Mouse (Mus musculus): ENCODE measurements at regions not wholly inside any gene's neighbourhood (a gene's known extent, or its start where the extent isn't known, plus 50 kb on each side); places are given as distances from the start of the nearest gene placed in this dataset.

DNA sequence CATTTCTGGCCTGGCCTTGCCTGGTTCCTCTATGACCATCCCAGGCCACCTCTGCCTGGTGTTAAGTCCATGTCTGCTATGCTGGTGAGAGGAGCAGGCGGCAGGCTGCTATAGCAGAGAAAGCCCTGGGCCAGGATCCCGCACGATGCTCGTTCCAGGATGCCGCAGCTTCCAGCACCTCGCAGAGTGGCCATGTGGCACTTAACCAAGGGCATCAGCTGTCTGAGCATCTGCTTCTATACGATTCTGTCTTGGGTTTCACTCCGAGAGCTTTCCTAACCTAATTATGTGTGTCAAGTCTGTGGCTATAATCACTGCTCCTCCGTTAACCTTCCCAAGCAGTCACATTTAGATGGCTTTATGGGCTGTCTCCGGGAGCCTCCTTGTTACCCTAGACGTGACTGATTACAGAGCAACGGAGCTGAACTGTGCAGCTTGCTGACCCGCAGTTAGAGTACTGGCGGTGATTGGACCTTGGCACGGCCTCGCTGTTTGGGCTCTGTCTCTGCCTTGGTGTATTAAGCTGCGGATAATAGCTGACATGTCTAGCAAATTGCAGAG is 64.4 kb downstream of the Ackr3 start:
- H3K9ac ChIP-seq (replicated peaks), result no peak overlapping the region
- no peak overlapping the region for H3K27ac ChIP-seq (replicated peaks)
- no peaks in the 10 kb centered on the region for H3K36me3 ChIP-seq
- H3K9me3 ChIP-seq, result no peaks in the 10 kb centered on the region
- peak; percentile 61 for ATAC-seq (replicated peaks)
- no peak overlapping the region for H3K4me2 ChIP-seq (replicated peaks)
- peaks cover 11% of the 10 kb centered on the region for H3K4me1 ChIP-seq
- H3K4me3 ChIP-seq, result no peak overlapping the region
- no peaks in the 10 kb centered on the region for H3K27me3 ChIP-seq
- 48% methylated on average over 17 of the region's 17 CpGs for WGBS

DNA sequence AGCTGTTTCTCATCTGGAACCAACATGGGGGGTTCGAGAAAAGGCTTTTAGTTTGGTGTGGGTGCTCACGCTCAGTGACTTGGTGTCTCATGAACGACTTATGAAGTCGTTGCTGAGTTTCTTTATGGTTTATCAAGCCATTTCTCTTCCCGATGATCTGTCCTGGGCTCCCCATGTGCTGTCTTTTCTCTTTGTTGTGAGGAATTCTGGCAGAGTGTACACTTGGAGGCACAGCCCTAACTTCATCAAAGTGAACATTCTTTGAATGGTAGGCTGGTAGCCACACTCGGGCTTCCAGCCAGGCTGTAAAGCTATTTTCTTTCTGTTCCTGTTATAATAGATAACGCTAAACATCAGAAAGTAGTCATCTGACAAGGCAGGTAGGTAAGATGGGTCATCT is 65.2 kb downstream of the Ackr3 start:
- no peak overlapping the region for H3K27ac ChIP-seq (replicated peaks)

DNA sequence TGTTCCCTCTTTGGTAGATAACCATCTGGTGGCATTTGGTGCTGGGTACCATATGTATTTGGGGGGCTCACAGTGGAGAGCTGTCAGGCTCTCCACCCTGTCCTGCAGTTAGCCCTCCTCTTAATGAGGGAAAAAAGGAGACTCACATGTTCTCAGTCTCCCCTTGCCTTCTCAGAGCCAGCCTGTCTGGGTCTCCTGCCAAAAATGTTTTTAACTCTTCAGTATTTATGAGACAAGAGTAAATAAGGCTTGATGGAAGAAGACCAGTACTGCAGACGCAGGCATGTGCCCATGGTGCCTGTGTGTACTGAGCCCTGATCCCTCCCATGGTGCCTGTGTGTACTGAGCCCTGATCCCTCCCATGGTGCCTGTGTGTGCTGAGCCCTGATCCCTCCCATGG is 66.1 kb downstream of the Ackr3 start:
- no peaks in the 10 kb centered on the region for H3K36me3 ChIP-seq
- H3K9me3 ChIP-seq, result no peaks in the 10 kb centered on the region
- no peak overlapping the region for H3K9ac ChIP-seq (replicated peaks)
- H3K27me3 ChIP-seq, result no peaks in the 10 kb centered on the region
- no peak overlapping the region for H3K27ac ChIP-seq (replicated peaks)
- ATAC-seq (replicated peaks), result no peak
- 48% methylated on average over 1 of the region's 1 CpGs for WGBS
- peaks cover 11% of the 10 kb centered on the region for H3K4me1 ChIP-seq
- no peak overlapping the region for H3K4me3 ChIP-seq
- H3K4me2 ChIP-seq (replicated peaks), result no peak overlapping the region

More for the DNA sequence above, 65.2 kb downstream of the Ackr3 start:
- Histone ChIP-seq H3K4me1 (peaks cover 11% of the 10 kb centered on the region), H3K9ac (replicated peaks) (no peak overlapping the region), H3K27me3 (no peaks in the 10 kb centered on the region), H3K9me3 (no peaks in the 10 kb centered on the region), H3K4me2 (replicated peaks) (no peak overlapping the region), H3K36me3 (no peaks in the 10 kb centered on the region), H3K4me3 (no peak overlapping the region)
- WGBS, result 83% methylated on average over 7 of the region's 7 CpGs
- no peak for ATAC-seq (replicated peaks)

DNA sequence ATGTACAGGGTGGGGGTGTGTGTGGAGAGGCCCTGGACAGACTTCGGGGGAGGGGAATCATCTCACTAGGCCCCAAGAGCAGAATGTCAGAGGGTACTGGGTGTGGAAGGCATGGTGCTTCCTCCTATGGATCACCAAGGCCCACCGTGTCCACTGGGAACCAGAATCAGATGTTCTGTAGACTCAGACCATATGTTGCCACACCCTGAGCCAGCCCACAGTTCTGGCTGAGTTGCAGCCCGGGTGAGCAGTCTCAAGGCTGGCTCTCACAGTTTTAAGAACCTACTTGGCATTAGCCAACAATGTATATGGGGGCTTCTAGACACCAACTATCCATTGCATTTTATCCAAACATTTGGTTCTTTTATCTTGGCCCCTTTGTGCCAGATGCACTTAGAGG is 67.5 kb downstream of the Ackr3 start:
- Histone ChIP-seq H3K27me3 (no peaks in the 10 kb centered on the region), H3K4me2 (replicated peaks) (no peak overlapping the region), H3K27ac (replicated peaks) (no peak overlapping the region), H3K4me3 (no peak overlapping the region), H3K9ac (replicated peaks) (no peak overlapping the region), H3K36me3 (no peaks in the 10 kb centered on the region), H3K4me1 (peaks cover 11% of the 10 kb centered on the region), H3K9me3 (no peaks in the 10 kb centered on the region)
- 88% methylated on average over 3 of the region's 3 CpGs for WGBS
- ATAC-seq (replicated peaks), result no peak

DNA sequence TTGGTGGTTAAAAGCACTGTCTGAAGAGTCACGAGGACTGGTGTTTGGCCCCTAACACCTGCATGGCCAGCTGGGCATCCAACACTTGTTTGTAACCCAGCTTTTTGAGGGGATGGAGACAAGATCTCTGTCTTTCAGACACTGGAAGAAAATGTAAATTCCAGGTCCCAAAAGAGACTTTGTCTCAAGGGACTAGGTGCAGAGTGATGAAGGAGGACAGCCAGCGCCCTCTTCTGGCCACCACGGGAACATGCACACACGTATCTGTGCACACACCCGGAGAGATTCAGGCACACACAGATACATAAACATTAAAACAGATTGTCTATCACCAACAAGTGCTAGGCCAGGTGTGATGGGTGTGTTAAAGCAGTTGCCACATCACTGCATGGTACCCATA is 68.6 kb downstream of the Ackr3 start:
- Histone ChIP-seq H3K9me3 (no peaks in the 10 kb centered on the region), H3K27me3 (no peaks in the 10 kb centered on the region), H3K36me3 (no peaks in the 10 kb centered on the region), H3K4me1 (peaks cover 11% of the 10 kb centered on the region), H3K27ac (replicated peaks) (no peak overlapping the region), H3K4me2 (replicated peaks) (no peak overlapping the region), H3K4me3 (no peak overlapping the region), H3K9ac (replicated peaks) (no peak overlapping the region)
- WGBS, result 94% methylated on average over 5 of the region's 5 CpGs
- no peak for ATAC-seq (replicated peaks)

DNA sequence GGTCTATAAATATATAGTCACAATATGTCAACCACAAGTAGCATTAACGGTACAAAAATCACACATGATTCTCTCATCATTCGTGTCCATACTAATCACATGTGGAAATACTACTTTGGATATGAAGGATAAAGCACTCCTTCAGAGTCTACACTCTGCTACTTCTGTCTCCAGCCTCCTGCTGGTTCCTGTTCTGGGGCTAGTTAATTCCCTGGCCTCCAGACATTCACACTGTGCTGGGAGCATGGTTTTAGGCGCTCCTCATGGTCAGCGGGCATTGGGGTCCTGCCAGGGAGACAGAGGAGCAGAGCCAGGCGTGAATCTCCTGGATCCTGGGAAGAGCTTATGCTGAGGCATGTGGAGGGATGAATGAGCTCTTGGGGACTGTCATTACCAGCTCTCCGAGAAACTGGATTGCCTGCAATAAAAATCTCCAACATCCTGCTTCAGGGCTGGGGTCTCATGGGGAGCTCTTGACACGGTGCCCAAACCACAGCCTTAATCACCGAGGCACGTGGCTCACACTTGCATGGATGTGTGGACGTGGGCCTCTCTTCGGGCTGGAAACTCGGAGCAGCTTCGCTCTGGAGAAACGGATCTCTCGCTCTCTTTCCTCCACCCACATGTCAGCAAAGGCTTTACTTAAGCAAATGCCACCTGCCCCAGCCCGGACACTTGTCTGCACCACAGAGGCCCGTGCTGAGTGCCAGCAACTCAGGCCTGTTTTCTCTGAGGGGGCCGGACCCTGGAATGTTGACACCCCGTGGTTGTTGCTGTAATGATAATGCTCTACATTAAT is 69.2 kb downstream of the Ackr3 start:
- H3K4me3 ChIP-seq, result no peak overlapping the region
- no peaks in the 10 kb centered on the region for H3K9me3 ChIP-seq
- H3K27me3 ChIP-seq, result no peaks in the 10 kb centered on the region
- no peaks in the 10 kb centered on the region for H3K36me3 ChIP-seq
- ATAC-seq (replicated peaks), result no peak
- 77% methylated on average over 19 of the region's 19 CpGs for WGBS
- H3K27ac ChIP-seq (replicated peaks), result no peak overlapping the region
- H3K9ac ChIP-seq (replicated peaks), result no peak overlapping the region
- no peak overlapping the region for H3K4me2 ChIP-seq (replicated peaks)
- H3K4me1 ChIP-seq, result peaks cover 8% of the 10 kb centered on the region

DNA sequence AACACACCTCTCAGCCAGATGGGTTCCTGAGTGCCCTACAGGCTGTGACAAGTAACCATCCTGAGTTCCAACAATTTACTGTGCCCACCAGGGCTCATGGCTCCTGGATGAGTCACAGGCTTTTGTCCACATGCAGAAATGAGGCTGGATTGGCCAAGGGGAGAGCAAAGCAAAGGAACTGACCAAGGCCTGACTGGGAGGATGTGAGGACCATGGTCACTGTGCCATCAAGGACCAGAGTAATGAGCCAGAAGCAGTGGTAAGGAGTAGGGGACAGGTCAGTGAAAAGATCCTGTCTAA is 69.8 kb downstream of the Ackr3 start:
- H3K27me3 ChIP-seq, result no peaks in the 10 kb centered on the region
- no peaks in the 10 kb centered on the region for H3K9me3 ChIP-seq
- no peak overlapping the region for H3K27ac ChIP-seq (replicated peaks)
- H3K36me3 ChIP-seq, result no peaks in the 10 kb centered on the region
- no peak for ATAC-seq (replicated peaks)
- H3K4me2 ChIP-seq (replicated peaks), result no peak overlapping the region
- H3K4me3 ChIP-seq, result no peak overlapping the region
- H3K9ac ChIP-seq (replicated peaks), result no peak overlapping the region
- peaks cover 2% of the 10 kb centered on the region; the same call in 1 of the 2 replicates for H3K4me1 ChIP-seq

DNA sequence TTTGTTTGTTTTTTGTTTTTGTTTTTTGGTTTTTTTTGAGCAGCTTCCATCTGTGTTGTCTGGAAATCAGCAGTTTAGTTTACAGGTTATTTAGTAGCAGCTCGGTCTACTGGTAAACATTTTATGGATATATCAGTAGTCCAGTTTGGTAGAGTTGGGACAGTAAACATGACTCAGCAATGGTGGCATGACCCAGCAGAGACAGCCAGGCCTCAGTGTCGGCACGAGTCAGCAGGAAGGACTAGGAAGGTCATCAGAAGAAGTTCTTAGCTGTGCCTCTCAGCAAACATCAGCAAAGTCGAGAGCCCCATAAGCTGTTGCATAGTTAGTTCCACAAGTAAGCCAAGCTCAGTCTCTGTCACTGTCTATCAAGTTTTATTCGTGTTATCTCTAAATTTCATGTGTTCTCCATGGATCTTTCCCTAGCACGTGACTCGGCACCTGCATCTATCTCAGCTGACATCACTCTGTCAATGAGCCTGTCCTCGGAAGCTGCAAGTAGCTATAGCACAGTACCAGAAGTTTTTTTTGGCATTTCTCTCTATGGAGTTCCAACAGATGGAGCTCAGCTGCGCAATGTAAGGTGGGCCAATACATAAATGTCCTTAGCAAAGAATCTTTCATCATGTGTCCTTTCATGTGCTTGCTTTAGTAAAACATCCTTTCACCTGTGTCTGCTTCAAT is 71.3 kb downstream of the Ackr3 start:
- Histone ChIP-seq H3K9ac (replicated peaks) (no peak overlapping the region), H3K4me3 (no peak overlapping the region), H3K4me2 (replicated peaks) (no peak overlapping the region), H3K27ac (replicated peaks) (no peak overlapping the region), H3K4me1 (peaks cover 14% of the 10 kb centered on the region), H3K27me3 (no peaks in the 10 kb centered on the region), H3K36me3 (no peaks in the 10 kb centered on the region), H3K9me3 (no peaks in the 10 kb centered on the region)
- WGBS, result 87% methylated on average over 9 of the region's 9 CpGs
- ATAC-seq (replicated peaks), result no peak

DNA sequence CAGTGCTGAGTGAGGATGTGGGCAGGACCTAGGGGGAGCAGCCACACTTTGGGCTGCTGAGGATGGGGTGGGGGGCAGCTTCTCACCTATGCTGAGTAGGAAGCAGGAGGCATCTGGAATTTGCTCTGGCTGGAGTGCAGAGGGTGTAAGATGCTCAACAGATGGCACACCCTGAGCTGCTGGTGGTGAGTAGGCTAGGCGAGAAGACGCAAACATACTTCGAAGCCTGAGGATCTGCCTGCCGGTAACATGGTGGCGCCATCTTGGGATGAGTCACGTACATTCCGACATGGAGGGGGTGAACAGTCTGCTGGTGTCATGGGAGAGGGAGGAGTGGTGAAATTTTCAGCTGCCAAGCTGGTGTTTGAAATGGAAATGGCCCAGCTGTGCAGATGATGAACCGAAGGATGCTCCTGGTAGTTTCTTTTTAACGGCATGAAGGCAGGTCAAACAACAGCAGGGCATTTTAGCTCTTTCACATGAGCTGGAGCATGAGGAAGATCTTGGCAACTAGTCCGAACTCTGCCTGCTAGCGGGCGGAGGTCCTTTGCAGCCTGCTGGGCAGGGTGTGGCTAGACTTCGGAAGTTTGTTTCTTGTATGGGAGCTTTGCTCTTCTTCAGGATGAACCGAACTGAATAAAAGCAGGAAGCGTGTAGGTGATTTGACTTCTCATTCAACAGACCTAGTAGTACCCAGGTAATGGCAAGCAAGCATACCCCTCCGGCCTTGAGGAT is 72.2 kb downstream of the Ackr3 start:
- Histone ChIP-seq H3K4me2 (replicated peaks) (no peak overlapping the region), H3K36me3 (no peaks in the 10 kb centered on the region), H3K27ac (replicated peaks) (no peak overlapping the region), H3K9ac (replicated peaks) (no peak overlapping the region), H3K4me3 (no peak overlapping the region), H3K27me3 (no peaks in the 10 kb centered on the region), H3K9me3 (no peaks in the 10 kb centered on the region), H3K4me1 (peaks cover 16% of the 10 kb centered on the region)
- ATAC-seq (replicated peaks), result no peak
- WGBS, result 78% methylated on average over 16 of the region's 16 CpGs

DNA sequence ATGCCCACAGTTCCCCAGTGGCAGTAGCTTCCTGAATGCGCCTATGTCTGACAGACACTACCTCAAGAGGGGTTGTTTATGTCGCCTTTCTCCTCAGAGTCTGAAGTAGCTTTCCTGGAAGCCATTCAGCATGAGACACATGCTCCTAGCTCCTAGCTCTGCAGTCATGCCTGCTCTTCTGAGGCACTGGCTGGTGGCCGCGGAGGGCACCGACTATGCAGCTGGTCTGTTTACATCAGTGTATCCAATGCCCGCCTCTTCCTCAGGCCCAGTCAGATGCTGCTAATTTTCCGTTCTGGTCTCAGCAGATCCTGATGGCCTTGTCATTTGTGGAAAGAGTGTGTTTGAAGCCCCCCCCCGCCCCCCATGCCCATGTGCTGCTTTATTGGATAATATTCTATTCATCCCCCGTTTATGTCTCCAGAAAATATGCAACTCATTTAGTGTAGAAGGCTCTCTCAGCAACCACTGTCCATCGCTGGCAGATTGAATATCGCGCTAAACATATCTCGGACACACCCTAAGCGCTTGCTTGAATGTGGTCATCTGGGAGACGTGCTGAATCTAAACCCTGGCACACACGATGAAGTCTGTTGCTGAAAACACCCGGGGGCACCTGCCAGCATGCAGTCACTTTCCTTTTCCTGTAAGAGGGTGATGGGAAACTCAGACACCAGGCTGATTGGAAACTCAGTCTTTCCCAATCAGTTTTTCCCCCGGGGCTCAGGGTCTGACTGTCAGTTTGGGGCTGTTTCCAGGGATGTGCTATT is 73.9 kb downstream of the Ackr3 start:
- H3K4me3 ChIP-seq, result no peak overlapping the region
- 77% methylated on average over 18 of the region's 18 CpGs for WGBS
- no peak overlapping the region for H3K27ac ChIP-seq (replicated peaks)
- no peaks in the 10 kb centered on the region for H3K9me3 ChIP-seq
- no peaks in the 10 kb centered on the region for H3K36me3 ChIP-seq
- ATAC-seq (replicated peaks), result no peak
- H3K4me2 ChIP-seq (replicated peaks), result no peak overlapping the region
- no peaks in the 10 kb centered on the region for H3K27me3 ChIP-seq
- peaks cover 16% of the 10 kb centered on the region for H3K4me1 ChIP-seq
- H3K9ac ChIP-seq (replicated peaks), result no peak overlapping the region

DNA sequence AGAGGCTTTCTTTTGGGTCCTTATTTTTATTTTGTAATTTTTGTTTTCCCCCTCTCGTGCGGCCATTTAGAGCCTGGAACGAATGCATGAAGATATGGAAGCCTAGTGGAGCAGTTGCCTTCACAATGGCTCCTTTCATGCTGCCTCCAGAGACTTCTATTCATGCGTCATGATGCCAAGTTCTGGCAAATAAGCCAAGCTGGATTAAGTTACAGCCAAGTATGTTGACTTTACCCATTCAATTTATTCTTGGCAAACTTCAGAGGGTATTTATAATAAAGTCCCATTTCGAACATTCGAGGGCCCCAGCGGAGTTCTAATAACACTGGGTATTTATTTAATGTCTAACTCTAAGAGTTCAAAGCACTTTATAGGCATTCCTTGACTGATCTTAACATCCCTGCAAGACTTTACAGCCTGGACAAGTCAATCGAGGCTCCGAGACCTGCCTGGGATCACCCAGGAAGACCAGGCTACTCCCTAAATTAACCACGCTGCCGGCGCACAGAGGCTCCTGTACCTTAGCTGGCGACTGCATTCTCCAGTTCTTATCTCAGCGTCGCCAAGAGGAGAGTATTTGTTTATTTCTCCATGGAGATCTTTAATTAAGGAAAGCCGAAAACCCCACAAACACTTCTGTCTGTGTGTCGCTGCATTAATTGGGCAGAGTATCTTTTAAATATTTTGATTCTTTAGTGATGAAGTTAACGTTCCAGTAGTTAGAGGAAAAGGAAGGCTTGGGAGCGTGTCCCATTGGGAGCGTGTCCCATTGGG is 75.5 kb downstream of the Ackr3 start:
- Histone ChIP-seq H3K27ac (replicated peaks) (peak overlapping the region; percentile 41; the same call in 1 of the 2 replicates), H3K36me3 (no peaks in the 10 kb centered on the region)

More for the DNA sequence above, 75.5 kb downstream of the Ackr3 start:
- no peak for ATAC-seq (replicated peaks)
- Histone ChIP-seq H3K4me1 (peaks cover 31% of the 10 kb centered on the region), H3K9me3 (no peaks in the 10 kb centered on the region), H3K9ac (replicated peaks) (no peak overlapping the region), H3K4me3 (no peak overlapping the region), H3K27me3 (no peaks in the 10 kb centered on the region), H3K4me2 (replicated peaks) (no peak overlapping the region)
- 40% methylated on average over 20 of the region's 20 CpGs for WGBS

Measured in forebrain, embryonic 15.5 days (tissue).